In the genomic region with DNA sequence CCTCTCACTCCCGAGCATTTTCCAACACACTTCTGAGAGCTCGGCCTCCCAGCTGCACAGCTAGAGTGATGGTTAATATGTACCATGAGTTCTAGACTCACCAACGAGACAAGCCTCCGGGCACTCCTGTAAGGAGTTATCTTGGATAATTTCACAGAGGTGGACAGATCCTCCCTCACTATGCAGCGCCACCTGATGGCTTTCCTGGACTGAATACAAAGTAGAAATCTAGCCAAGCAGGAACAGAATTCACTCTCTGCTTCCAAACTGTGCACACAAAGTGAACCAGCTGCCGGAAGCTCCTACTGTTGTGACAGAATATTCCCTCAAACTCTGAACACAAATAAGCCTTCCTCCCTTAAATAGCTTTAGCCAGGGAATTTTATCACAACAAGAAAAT, we compare ENCODE assay signal across 10 mouse cellular contexts.
DNase-seq lines count a peak whose midpoint lies in the region.
"Had no signal": no experiment of that assay in that cellular context is flagged by ENCODE, and none has a peak within 500 bp of the region (broad histone marks: within the 10 kb centered on the region; RNA-seq: fewer than 3 reads in every experiment).

No protein-coding gene starts in this region.

- peak; percentile 10 to 46 for DNase-seq in adrenal gland, adult (ENCODE audit: inconsistent age in 2 of 2, low spot score in 1 of 2)
- DNase-seq in adrenal gland, adult 8-10 months: no peak
- DNase-seq in left cerebral cortex, postnatal 4 days: peak; percentile 17
- DNase-seq in left cerebral cortex, postnatal 36 days (ENCODE audit: low spot score in 2 of 2): no peak
- peak; percentile 10 for DNase-seq in adrenal gland, postnatal 25 days
- peak; percentile 23 for DNase-seq in kidney, adult 9 months
- DNase-seq in neural tube, embryonic 10.5 days (ENCODE audit: extremely low spot score, low spot score): no peak
- no peak for DNase-seq in gastrocnemius, postnatal 10 days
- DNase-seq: heart, postnatal 14 days; thymus, postnatal 25 days had no signal

- intact Hi-C loops in left cerebral cortex, postnatal 4 days (cut with DNase I): no loop called here
- intact Hi-C loops in left cerebral cortex, postnatal 36 days (cut with DNase I): no loop called here

Comparison
In these comparisons a context has a peak if more than half of its experiments do, and no peak if none do; other contexts are left out.
1. DNase-seq: peak in adrenal gland, adult (2 of 2), left cerebral cortex, postnatal 4 days (single experiment), adrenal gland, postnatal 25 days (single experiment) and kidney, adult 9 months (single experiment); none in adrenal gland, adult 8-10 months (single experiment), left cerebral cortex, postnatal 36 days (0 of 2), neural tube, embryonic 10.5 days (single experiment) and gastrocnemius, postnatal 10 days (single experiment).